Mouse (Mus musculus) C2C12 (cell line): ENCODE results near the gene Slc6a2. TPM values are rescaled to one million over a fixed set of nuclear protein-coding genes. Genes with fewer than 3 reads are reported as not detected.

Source experiments
- H3K27me3 ChIP-seq: one replicate; pipeline ENCODE4 v1.6.1; 2011; ENCODE audit not compliant: control insufficient read depth, insufficient read depth, insufficient read length
- H3K36me3 ChIP-seq: one replicate; pipeline ENCODE4 v1.6.1; 2011; ENCODE audit not compliant: control insufficient read depth, insufficient read depth
- H3K4me3 ChIP-seq: one replicate; pipeline ENCODE4 v1.5.1; 2011; ENCODE audit warnings: mild to moderate bottlenecking, control low read depth; ENCODE audit not compliant: poor library complexity, insufficient read depth, severe bottlenecking
- H3K79me2 ChIP-seq: one replicate; pipeline ENCODE4 v1.6.1; 2011; ENCODE audit not compliant: control insufficient read depth, insufficient read depth
- H3K79me3 ChIP-seq: one replicate; pipeline ENCODE4 v1.6.1; 2011; ENCODE audit warnings: low read depth, control low read depth
- H3ac ChIP-seq: one replicate; pipeline ENCODE3; 2011; ENCODE audit warnings: low read depth; ENCODE audit not compliant: control insufficient read depth, insufficient read length
- CEBPB ChIP-seq: IDR thresholded peaks from one replicate; pipeline ENCODE4 v1.6.1; 2011; ENCODE audit warnings: low read depth, mild to moderate bottlenecking, control low read depth, moderate library complexity
- CTCF ChIP-seq: IDR thresholded peaks from one replicate; pipeline ENCODE4 v1.5.1; 2011; ENCODE audit not compliant: control insufficient read depth, insufficient read depth, insufficient read length
- FOSL1 ChIP-seq: IDR thresholded peaks from one replicate; pipeline ENCODE4 v1.8.0; 2011; ENCODE audit warnings: mild to moderate bottlenecking, low read length; ENCODE audit not compliant: poor library complexity, insufficient read depth, severe bottlenecking
- MAX ChIP-seq: IDR thresholded peaks from one replicate; pipeline ENCODE4 v1.6.1; 2011; ENCODE audit warnings: mild to moderate bottlenecking, control low read depth
- MYOD1 ChIP-seq: IDR thresholded peaks from one replicate; pipeline ENCODE4 v1.6.1; 2011; ENCODE audit warnings: low read depth; ENCODE audit not compliant: control insufficient read depth, insufficient read length
- MYOG ChIP-seq: IDR thresholded peaks from one replicate; pipeline ENCODE4 v1.6.1; 2011; ENCODE audit not compliant: control insufficient read depth, insufficient read length; ENCODE audit errors: extremely low read depth
- USF1 ChIP-seq: IDR thresholded peaks from one replicate; pipeline ENCODE4 v1.6.1; 2011; ENCODE audit warnings: low read depth, mild to moderate bottlenecking, control low read depth, moderate library complexity
- polyA plus RNA-seq: library from polyadenylated mRNA; unstranded; fragments of >200 nt; fragmentation: generic; extraction: Trizol; gene quantifications from one replicate; pipeline ENCODE4 v1.2.1, GENCODE M21; 2012; ENCODE audit warnings: missing spikeins

Slc6a2 gene
- polyA plus RNA-seq, 1 experiment: not detected

- Histone ChIP-seq H3K36me3 (no peaks in the 10 kb centered on the region), H3K27me3 (no peaks in the 10 kb centered on the region), H3ac (no peak overlapping the region), H3K79me2 (no peaks in the 10 kb centered on the region), H3K79me3 (no peaks in the 10 kb centered on the region), H3K4me3 (no peak overlapping the region)
- TF ChIP-seq MYOD1 (no peak), MYOG (no peak), MAX (no peak), USF1 (no peak), CTCF (no peak), CEBPB (no peak), FOSL1 (no peak)
Measured at GRCm38 (mm10) chr8:92998600-92998999, 38.7 kb downstream of the Slc6a2 start.

GRCm38 (mm10) chr8:93010286-93010685 is 50.4 kb downstream of the Slc6a2 start:
- no peak overlapping the region for H3K4me3 ChIP-seq
- no peaks in the 10 kb centered on the region for H3K79me2 ChIP-seq
- H3K36me3 ChIP-seq: no peaks in the 10 kb centered on the region
- H3K27me3 ChIP-seq: no peaks in the 10 kb centered on the region
- no peak overlapping the region for H3ac ChIP-seq
- H3K79me3 ChIP-seq: no peaks in the 10 kb centered on the region
- no peak for TF ChIP-seq MYOG

GRCm38 (mm10) chr8:93011439-93011838 is 51.6 kb downstream of the Slc6a2 start:
- Histone ChIP-seq H3K79me2 (no peaks in the 10 kb centered on the region), H3ac (no peak overlapping the region), H3K36me3 (no peaks in the 10 kb centered on the region), H3K4me3 (no peak overlapping the region), H3K27me3 (no peaks in the 10 kb centered on the region), H3K79me3 (no peaks in the 10 kb centered on the region)
- TF ChIP-seq CTCF: peak; percentile 4
- no peak for TF ChIP-seq FOSL1

- Histone ChIP-seq H3K36me3 (no peaks in the 10 kb centered on the region), H3K79me2 (no peaks in the 10 kb centered on the region), H3K27me3 (no peaks in the 10 kb centered on the region), H3K4me3 (no peak overlapping the region), H3ac (no peak overlapping the region), H3K79me3 (no peaks in the 10 kb centered on the region)
- TF ChIP-seq MAX (no peak), CEBPB (no peak), MYOG (no peak), USF1 (no peak), MYOD1 (no peak), CTCF (no peak), FOSL1 (no peak)
Measured at GRCm38 (mm10) chr8:93012226-93012625, 52.3 kb downstream of the Slc6a2 start.

- H3K79me2 ChIP-seq: no peaks in the 10 kb centered on the region
- no peaks in the 10 kb centered on the region for H3K27me3 ChIP-seq
- no peak overlapping the region for H3K4me3 ChIP-seq
- H3ac ChIP-seq: no peak overlapping the region
- H3K79me3 ChIP-seq: no peaks in the 10 kb centered on the region
- no peaks in the 10 kb centered on the region for H3K36me3 ChIP-seq
- TF ChIP-seq MYOD1 (no peak), MAX (no peak), MYOG (no peak), CTCF (no peak), USF1 (no peak), CEBPB (no peak), FOSL1 (no peak)
Measured at GRCm38 (mm10) chr8:93014300-93014699, 54.4 kb downstream of the Slc6a2 start.

- no peak overlapping the region for H3K4me3 ChIP-seq
- no peaks in the 10 kb centered on the region for H3K36me3 ChIP-seq
- no peaks in the 10 kb centered on the region for H3K79me3 ChIP-seq
- H3K27me3 ChIP-seq: no peaks in the 10 kb centered on the region
- no peaks in the 10 kb centered on the region for H3K79me2 ChIP-seq
- no peak overlapping the region for H3ac ChIP-seq
- no peak for TF ChIP-seq MAX
- TF ChIP-seq CEBPB: no peak
- no peak for TF ChIP-seq MYOD1
- TF ChIP-seq CTCF: no peak
Measured at GRCm38 (mm10) chr8:93021738-93022137, 61.9 kb downstream of the Slc6a2 start.
